Mouse (Mus musculus) CH12.LX (cell line): ENCODE data around the gene Spag8. TPM values are rescaled to one million over a fixed set of nuclear protein-coding genes. Genes with fewer than 3 reads are reported as not detected.

Experiments
- DNase-seq: peaks from one replicate; pipeline ENCODE4 v3.0.0-alpha.2; 2013; ENCODE audit errors: extremely low read depth
- H3K27ac ChIP-seq: 2 replicates; pipeline ENCODE4 v1.5.1; 2012; ENCODE audit warnings: low read depth, mild to moderate bottlenecking, control low read depth, moderate library complexity; ENCODE audit not compliant: insufficient read depth
- H3K27me3 ChIP-seq: replicated peaks from 2 replicates; pipeline ENCODE3; 2012; ENCODE audit warnings: inconsistent platforms
- H3K36me3 ChIP-seq, 2 experiments: replicated peaks in 1 of 2; 2 replicates each; pipeline versions ENCODE3 to v1.6.1; 2012; ENCODE audit warnings: inconsistent platforms in 1 of 2, low read length in 1 of 2, mild to moderate bottlenecking in 1 of 2, mixed read lengths in 1 of 2, moderate library complexity in 1 of 2; ENCODE audit not compliant: control insufficient read depth in 1 of 2, insufficient read depth in 1 of 2
- H3K4me1 ChIP-seq, 2 experiments: 2 replicates each; pipeline ENCODE4 v1.6.1; 2012; ENCODE audit warnings: inconsistent platforms in 1 of 2, moderate library complexity in 1 of 2; ENCODE audit not compliant: insufficient read depth in 2 of 2, control insufficient read depth in 1 of 2
- H3K4me2 ChIP-seq: 2 replicates; pipeline ENCODE4 v1.6.1; 2012; ENCODE audit warnings: low read depth, mild to moderate bottlenecking, control low read depth; ENCODE audit not compliant: poor library complexity, insufficient read depth, severe bottlenecking
- H3K4me3 ChIP-seq, 3 experiments: fragments of 150-350 bp in 1 of 3; sonication (generic) in 1 of 3; replicated peaks in 1 of 3; 2 replicates each; pipeline versions ENCODE3 to v1.5.1; 2011 to 2012; ENCODE audit warnings: low read depth in 2 of 3, low read length in 2 of 3, mild to moderate bottlenecking in 2 of 3, moderate library complexity in 2 of 3, control low read depth in 1 of 3, improper control_type of control experiment in 1 of 3, inconsistent platforms in 1 of 3, mixed read lengths in 1 of 3; ENCODE audit not compliant: poor library complexity in 1 of 3
- H3K79me2 ChIP-seq: replicated peaks from 2 replicates; pipeline ENCODE4 v1.6.1; 2012; ENCODE audit warnings: mild to moderate bottlenecking, moderate library complexity; ENCODE audit not compliant: control insufficient read depth, poor library complexity, insufficient read depth, severe bottlenecking; ENCODE audit errors: extremely low read depth
- H3K9ac ChIP-seq: 2 replicates; pipeline ENCODE4 v1.6.1; 2012; ENCODE audit warnings: low read depth, mild to moderate bottlenecking, control low read depth, moderate library complexity; ENCODE audit not compliant: insufficient read depth
- H3K9me3 ChIP-seq: replicated peaks from 2 replicates; pipeline ENCODE3; 2012; ENCODE audit warnings: low read length, inconsistent platforms, mixed read lengths
- BHLHE40 ChIP-seq: IDR thresholded peaks from 2 replicates; pipeline ENCODE4 v1.6.1; 2011; ENCODE audit warnings: mild to moderate bottlenecking, low read depth, low read length, improper control_type of control experiment
- CHD1 ChIP-seq: IDR thresholded peaks from 2 replicates; pipeline ENCODE4 v1.6.1; 2012; ENCODE audit warnings: low read depth, low read length, improper control_type of control experiment, inconsistent platforms
- CHD2 ChIP-seq: IDR thresholded peaks from 2 replicates; pipeline ENCODE4 v1.6.1; 2011; ENCODE audit warnings: low read length, improper control_type of control experiment
- GABPA ChIP-seq: IDR thresholded peaks from 2 replicates; pipeline ENCODE4 v1.6.1; 2012; ENCODE audit warnings: low read depth, low read length, improper control_type of control experiment, inconsistent platforms; ENCODE audit not compliant: insufficient replicate concordance
- IRF4 ChIP-seq: IDR thresholded peaks from 2 replicates; pipeline ENCODE4 v1.6.1; 2014; ENCODE audit warnings: low read depth, mild to moderate bottlenecking, inconsistent platforms, low read length, improper control_type of control experiment
- JUN ChIP-seq: IDR thresholded peaks from 2 replicates; pipeline ENCODE4 v1.6.1; 2011; ENCODE audit warnings: low read depth, mild to moderate bottlenecking, low read length, improper control_type of control experiment, moderate library complexity; ENCODE audit not compliant: insufficient read depth
- JUND ChIP-seq: conservative IDR thresholded peaks from 2 replicates; pipeline ENCODE4 v1.6.1; 2011; ENCODE audit warnings: low read depth, low read length, improper control_type of control experiment
- KAT2A ChIP-seq: IDR thresholded peaks from 2 replicates; pipeline ENCODE4 v1.6.1; 2012; ENCODE audit warnings: low read length, improper control_type of control experiment, inconsistent platforms; ENCODE audit not compliant: insufficient replicate concordance
- MAFK ChIP-seq: IDR thresholded peaks from 2 replicates; pipeline ENCODE4 v1.6.1; 2011; ENCODE audit warnings: low read length, improper control_type of control experiment; ENCODE audit not compliant: insufficient replicate concordance
- MAX ChIP-seq: IDR thresholded peaks from 2 replicates; pipeline ENCODE4 v1.6.1; 2011; ENCODE audit warnings: low read length, improper control_type of control experiment
- MAZ ChIP-seq: IDR thresholded peaks from 2 replicates; pipeline ENCODE4 v1.6.1; 2012; ENCODE audit warnings: low read depth, mild to moderate bottlenecking, inconsistent platforms, low read length, improper control_type of control experiment, moderate library complexity
- MXI1 ChIP-seq: IDR thresholded peaks from 2 replicates; pipeline ENCODE4 v1.6.1; 2011; ENCODE audit warnings: mild to moderate bottlenecking, low read depth, low read length, improper control_type of control experiment
- MYC ChIP-seq: IDR thresholded peaks from 2 replicates; pipeline ENCODE4 v1.6.1; 2011; ENCODE audit warnings: low read depth, mild to moderate bottlenecking, improper control_type of control experiment, low read length
- NELFE ChIP-seq: IDR thresholded peaks from 2 replicates; pipeline ENCODE4 v1.6.1; 2011; ENCODE audit warnings: low read depth, low read length, improper control_type of control experiment
- NRF1 ChIP-seq: IDR thresholded peaks from 2 replicates; pipeline ENCODE4 v1.6.1; 2014; ENCODE audit warnings: low read depth, mild to moderate bottlenecking, inconsistent platforms, low read length, improper control_type of control experiment, moderate library complexity
- POLR2A ChIP-seq: IDR thresholded peaks from 2 replicates; pipeline ENCODE4 v1.6.1; 2011; ENCODE audit warnings: low read depth, mild to moderate bottlenecking, improper control_type of control experiment, low read length
- POLR2AphosphoS2 ChIP-seq: IDR thresholded peaks from 2 replicates; pipeline ENCODE4 v1.6.1; 2011; ENCODE audit warnings: low read depth, low read length, improper control_type of control experiment
- RAD21 ChIP-seq: IDR thresholded peaks from 2 replicates; pipeline ENCODE4 v1.6.1; 2011; ENCODE audit warnings: low read depth, mild to moderate bottlenecking, low read length, improper control_type of control experiment, moderate library complexity
- RCOR1 ChIP-seq: conservative IDR thresholded peaks from 2 replicates; pipeline ENCODE4 v1.6.1; 2012; ENCODE audit warnings: low read depth, mild to moderate bottlenecking, inconsistent platforms, low read length, improper control_type of control experiment
- SIN3A ChIP-seq: IDR thresholded peaks from 2 replicates; pipeline ENCODE4 v1.6.1; 2012; ENCODE audit warnings: low read length, improper control_type of control experiment, inconsistent platforms
- SMC3 ChIP-seq: IDR thresholded peaks from 2 replicates; pipeline ENCODE4 v1.6.1; 2011; ENCODE audit warnings: low read depth, low read length, improper control_type of control experiment
- TCF12 ChIP-seq: IDR thresholded peaks from 2 replicates; pipeline ENCODE4 v1.6.1; 2014; ENCODE audit warnings: low read depth, mild to moderate bottlenecking, inconsistent platforms, low read length, improper control_type of control experiment
- UBTF ChIP-seq: IDR thresholded peaks from 2 replicates; pipeline ENCODE4 v1.6.1; 2012; ENCODE audit warnings: low read depth, mild to moderate bottlenecking, inconsistent platforms, low read length, improper control_type of control experiment, moderate library complexity
- USF1 ChIP-seq: IDR thresholded peaks from 2 replicates; pipeline ENCODE4 v1.6.1; 2014; ENCODE audit warnings: low read depth, mild to moderate bottlenecking, inconsistent platforms, low read length, improper control_type of control experiment
- USF2 ChIP-seq: conservative IDR thresholded peaks from 2 replicates; pipeline ENCODE4 v1.6.1; 2011; ENCODE audit warnings: low read depth, low read length, improper control_type of control experiment
- ZC3H11A ChIP-seq: IDR thresholded peaks from 2 replicates; pipeline ENCODE4 v1.6.1; 2012; ENCODE audit warnings: low read depth, mild to moderate bottlenecking, inconsistent platforms, low read length, improper control_type of control experiment
- ZMIZ1 ChIP-seq: IDR thresholded peaks from 2 replicates; pipeline ENCODE4 v1.6.1; 2012; ENCODE audit warnings: low read depth, mild to moderate bottlenecking, inconsistent platforms, low read length, improper control_type of control experiment
- dilution Hi-C: fragments of 300-500 bp; cut with MboI; formaldehyde crosslinking; loops from 2 replicates; pipeline ENCODE4 v1.14.3; 2020; ENCODE audit warnings: low sequenced_read_pairs; ENCODE audit not compliant: extremely low pct_unique_long_range_greater_than_20kb, extremely low pct_ligation_motif_present
- in situ Hi-C: fragments of 300-500 bp; cut with MboI; formaldehyde crosslinking; loops from 3 replicates; pipeline ENCODE4 v1.14.3; 2019; ENCODE audit warnings: low sequenced_read_pairs, low pct_ligation_motif_present, low pct_unique_long_range_greater_than_20kb, mixed read lengths
- polyA plus RNA-seq: library from polyadenylated mRNA; unstranded; fragments of >175 nt; gene quantifications from 2 replicates; pipeline ENCODE4 v1.2.1, GENCODE M21; 2012; ENCODE audit warnings: low read depth; ENCODE audit not compliant: insufficient read length
- total RNA-seq, 2 experiments: library from RNA; depleted of rRNA; stranded (reverse); fragments of 300-350 nt in 1 of 2; fragments of >200 nt in 1 of 2; gene quantifications; 2 replicates each; pipeline ENCODE4 v1.2.3; 2012 to 2014

Gene Spag8
- total and polyA plus RNA-seq, 3 experiments = 0.08 TPM; not detected in 2

DNA sequence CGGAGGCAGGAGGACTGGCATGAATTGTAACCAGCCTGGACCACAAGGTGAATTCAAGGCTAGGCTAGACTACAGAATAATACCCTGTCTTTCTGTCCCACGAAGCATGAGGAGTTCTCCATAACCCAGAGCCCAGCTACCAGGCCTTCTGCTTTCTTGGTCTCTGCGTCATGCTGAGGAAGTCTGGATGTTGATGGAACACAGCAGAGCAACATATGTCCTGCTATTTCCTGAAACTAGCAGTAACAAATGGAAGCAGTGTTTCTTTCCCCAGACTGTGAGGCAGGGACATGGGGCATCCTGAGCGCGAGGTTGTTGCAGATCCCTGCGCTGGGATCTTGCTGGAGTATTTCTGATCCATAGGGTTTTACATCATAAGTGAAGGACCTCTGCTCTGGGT, 25.1 kb upstream of the Spag8 start:
- dilution Hi-C loops = no loop called here
- no peak for TF ChIP-seq MAFK
- TF ChIP-seq NRF1 = no peak
- TF ChIP-seq CHD2 = no peak
- no peak for TF ChIP-seq USF1
- TF ChIP-seq JUN = no peak
- TF ChIP-seq BHLHE40 = no peak
- no peak for TF ChIP-seq RAD21
- no peak for TF ChIP-seq MAX
- no peak for TF ChIP-seq CHD1
- TF ChIP-seq KAT2A = no peak
- TF ChIP-seq JUND = no peak
- no peak for TF ChIP-seq UBTF
- TF ChIP-seq MXI1 = no peak
- no peak for TF ChIP-seq SIN3A
- TF ChIP-seq ZMIZ1 = no peak
- TF ChIP-seq, all 38 proteins: peak for 0
- H3K4me2 ChIP-seq = no peak overlapping the region

DNA sequence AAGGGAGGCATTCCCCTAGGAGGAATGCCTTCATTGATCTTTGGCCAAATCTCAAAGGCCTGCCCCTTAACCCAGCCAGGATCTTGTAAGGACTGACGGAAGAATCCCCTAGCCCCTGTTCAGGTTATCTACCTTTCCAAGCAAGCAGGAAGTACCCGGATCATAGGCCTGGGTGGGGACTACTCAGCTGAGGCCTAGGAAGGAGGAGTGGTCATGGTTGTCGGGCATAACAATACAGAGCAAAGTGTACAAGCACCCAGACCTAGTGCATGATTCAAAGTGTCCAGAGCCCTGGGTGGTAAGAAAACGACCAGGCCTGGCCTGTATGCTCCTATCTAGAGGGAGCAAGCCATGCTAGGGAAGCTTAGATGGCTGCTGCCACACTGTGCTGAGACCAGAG, 22.2 kb upstream of the Spag8 start:
- Histone ChIP-seq H3K9me3 (no peaks in the 10 kb centered on the region), H3K4me3 (no peak overlapping the region), H3K9ac (no peak overlapping the region), H3K4me1 (no peaks in the 10 kb centered on the region), H3K4me2 (no peak overlapping the region), H3K27ac (no peak overlapping the region), H3K79me2 (no peaks in the 10 kb centered on the region), H3K27me3 (peaks cover 93% of the 10 kb centered on the region), H3K36me3 (no peaks in the 10 kb centered on the region)
- TF ChIP-seq NRF1 = no peak
- no peak for TF ChIP-seq POLR2A
- TF ChIP-seq RAD21 = no peak
- no peak for TF ChIP-seq IRF4
- no peak for TF ChIP-seq KAT2A
- no peak for TF ChIP-seq CHD2
- no peak for TF ChIP-seq ZC3H11A
- TF ChIP-seq NELFE = no peak
- no peak for TF ChIP-seq MAZ
- no peak for TF ChIP-seq SMC3
- no peak for TF ChIP-seq SIN3A
- no peak for TF ChIP-seq TCF12
- no peak for TF ChIP-seq JUN
- TF ChIP-seq POLR2AphosphoS2 = no peak
- TF ChIP-seq USF2 = no peak
- TF ChIP-seq GABPA = no peak
- TF ChIP-seq RCOR1 = no peak
- no peak for TF ChIP-seq MYC
- in situ Hi-C loops = no loop called here
- no peak for DNase-seq
- dilution Hi-C loops = no loop called here

More for the DNA sequence above, 25.1 kb upstream of the Spag8 start:
- H3K4me1 ChIP-seq = no peaks in the 10 kb centered on the region
- no peaks in the 10 kb centered on the region for H3K79me2 ChIP-seq
- in situ Hi-C loops = no loop called here
- H3K9me3 ChIP-seq = no peaks in the 10 kb centered on the region
- H3K9ac ChIP-seq = no peak overlapping the region
- DNase-seq = no peak
- H3K27me3 ChIP-seq = peaks cover 93% of the 10 kb centered on the region
- no peak overlapping the region for H3K27ac ChIP-seq
- H3K4me3 ChIP-seq = no peak overlapping the region
- no peaks in the 10 kb centered on the region for H3K36me3 ChIP-seq
